Mouse (Mus musculus): ENCODE measurements at regions not wholly inside any gene's neighbourhood (a gene's known extent, or its start where the extent isn't known, plus 50 kb on each side); places are given as distances from the start of the nearest gene placed in this dataset.

- TF ChIP-seq UBTF (IDR thresholded peaks at IDR 0.05; ENCODE audit: low read depth, low read length) (no peak), CTCF (conservative IDR thresholded peaks at IDR 0.05 in 1 of 2, IDR thresholded peaks at IDR 0.05 in 1 of 2; ENCODE audit: low read depth in 2 of 2, low read length in 2 of 2) (no peak), BHLHE40 (IDR thresholded peaks at IDR 0.05; ENCODE audit: low read depth, low read length) (no peak), POLR2AphosphoS2 (IDR thresholded peaks at IDR 0.05; ENCODE audit: low read depth, low read length) (no peak), EP300 (IDR thresholded peaks at IDR 0.05; ENCODE audit: low read length) (no peak), GABPA (IDR thresholded peaks at IDR 0.05; ENCODE audit: insufficient replicate concordance, low read depth, low read length) (no peak), POLR2A (IDR thresholded peaks at IDR 0.05; ENCODE audit: low read depth, low read length) (no peak), MAX (IDR thresholded peaks at IDR 0.05; ENCODE audit: low read length) (no peak), MYC (IDR thresholded peaks at IDR 0.05; ENCODE audit: low read depth, low read length) (no peak), CHD1 (IDR thresholded peaks at IDR 0.05; ENCODE audit: low read depth, low read length) (no peak), IRF4 (IDR thresholded peaks at IDR 0.05; ENCODE audit: low read depth, low read length) (no peak), MEF2A (IDR thresholded peaks at IDR 0.05; ENCODE audit: borderline replicate concordance, low read depth, low read length) (no peak)
Observed at GRCm38 (mm10) chr10:120576148-120576547, 99.9 kb upstream of the Hmga2 start.

Measured in CH12.LX (cell line).